Mouse (Mus musculus) limb, embryonic 13.5 days (tissue): ENCODE measurements at regions not wholly inside any gene's neighbourhood (a gene's known extent, or its start where the extent isn't known, plus 50 kb on each side); places are given as distances from the start of the nearest gene placed in this dataset.
A peak's percentile ranks its signal among the peaks of the same experiment; 100 is the strongest.
"Not testable (repeated sequence)": the region's sequence is repeated elsewhere in the genome, so short reads cannot be mapped to it uniquely, and the experiment has no call there.

Experiments
- ATAC-seq: fragments of 200-750 bp; cut with Nextera tagmentation; 2 replicates; pipeline ENCODE4 v1.8.0; 2017; ENCODE audit warnings: low read depth, moderate number of reproducible peaks, moderate TSS enrichment; ENCODE audit not compliant: low FRiP score
- H3K27ac ChIP-seq: fragments of 300-500 bp; sonication (generic); 2 replicates; pipeline ENCODE4 v1.5.1; 2015; ENCODE audit warnings: inconsistent platforms, mild to moderate bottlenecking, moderate library complexity
- H3K27me3 ChIP-seq: fragments of 300-500 bp; sonication (generic); 2 replicates; pipeline ENCODE4 v1.6.1; 2015; ENCODE audit warnings: mild to moderate bottlenecking, inconsistent platforms
- H3K36me3 ChIP-seq: fragments of 300-500 bp; sonication (generic); 2 replicates; pipeline ENCODE4 v1.6.1; 2015; ENCODE audit warnings: inconsistent platforms, mild to moderate bottlenecking, moderate library complexity
- H3K4me1 ChIP-seq: fragments of 300-500 bp; sonication (generic); 2 replicates; pipeline ENCODE4 v1.6.1; 2015; ENCODE audit warnings: inconsistent platforms
- H3K4me2 ChIP-seq: fragments of 300-500 bp; sonication (generic); replicated peaks from 2 replicates; pipeline ENCODE4 v1.6.1; 2015; ENCODE audit warnings: inconsistent platforms, mild to moderate bottlenecking, moderate library complexity
- H3K4me3 ChIP-seq: fragments of 300-500 bp; sonication (generic); 2 replicates; pipeline ENCODE4 v1.5.1; 2015; ENCODE audit warnings: moderate library complexity, mild to moderate bottlenecking, inconsistent platforms
- H3K9ac ChIP-seq: fragments of 300-500 bp; sonication (generic); 2 replicates; pipeline ENCODE4 v1.6.1; 2015; ENCODE audit warnings: mild to moderate bottlenecking, inconsistent platforms
- H3K9me3 ChIP-seq: fragments of 300-500 bp; sonication (generic); 2 replicates; pipeline ENCODE4 v1.6.1; 2016; ENCODE audit warnings: inconsistent platforms
- WGBS: fragments of 180-500 bp; shearing (Covaris S2); methylation state at CpG from one replicate; pipeline ENCODE4 v1.1.7; 2015; 5-methylcytosine and 5-hydroxymethylcytosine counted together

DNA sequence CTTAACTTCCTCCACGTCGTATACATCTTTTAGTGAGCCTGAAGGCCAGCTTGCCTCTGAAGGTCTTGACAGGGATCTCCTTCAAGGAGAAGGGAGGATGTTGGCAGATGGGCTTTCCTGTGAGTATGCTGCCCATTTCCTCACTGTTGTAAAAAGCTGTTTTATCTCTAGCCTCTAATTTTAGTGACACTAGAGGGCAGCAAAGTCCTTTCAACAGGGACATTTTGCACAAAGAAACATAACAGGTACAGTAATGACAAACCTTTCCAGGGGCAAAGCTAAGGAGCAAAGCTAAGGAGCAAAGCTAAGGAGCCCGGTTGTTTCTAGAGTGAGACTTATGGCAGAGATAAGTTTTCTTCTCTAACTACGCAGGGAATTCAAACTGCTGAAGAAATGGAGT, 59.0 kb upstream of the Kbtbd8 start:
- H3K9ac ChIP-seq: no peak overlapping the region
- no peak for ATAC-seq
- no peaks in the 10 kb centered on the region for H3K4me1 ChIP-seq

DNA sequence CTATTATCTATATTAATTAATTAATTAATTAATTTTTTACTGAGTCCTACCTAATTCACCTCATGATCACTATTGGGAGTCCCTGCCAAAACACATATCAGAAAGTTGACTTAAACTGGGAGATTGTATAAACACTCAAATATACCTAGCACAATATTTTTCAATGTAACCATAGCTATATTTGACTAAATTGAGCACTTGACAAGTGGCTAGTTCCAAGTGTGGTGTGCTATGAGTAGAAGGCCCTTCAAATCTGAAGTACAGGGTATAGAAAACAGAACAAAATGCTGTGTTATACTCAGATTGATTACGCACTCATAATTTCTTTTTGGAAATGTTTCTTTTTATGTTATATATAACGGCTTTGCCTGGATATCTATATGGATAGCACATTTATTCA, 60.8 kb upstream of the Kbtbd8 start:
- H3K4me1 ChIP-seq: no peaks in the 10 kb centered on the region
- no peak overlapping the region for H3K27ac ChIP-seq
- no peaks in the 10 kb centered on the region for H3K36me3 ChIP-seq
- no peaks in the 10 kb centered on the region for H3K27me3 ChIP-seq
- ATAC-seq: no peak
- H3K4me3 ChIP-seq: no peak overlapping the region
- WGBS: 95% methylated on average over 2 of the region's 2 CpGs
- H3K4me2 ChIP-seq: no peak overlapping the region
- H3K9ac ChIP-seq: no peak overlapping the region
- no peaks in the 10 kb centered on the region for H3K9me3 ChIP-seq

More for the DNA sequence above, 59.0 kb upstream of the Kbtbd8 start:
- Histone ChIP-seq H3K27ac (no peak overlapping the region), H3K27me3 (no peaks in the 10 kb centered on the region), H3K4me3 (no peak overlapping the region), H3K36me3 (no peaks in the 10 kb centered on the region), H3K9me3 (no peaks in the 10 kb centered on the region), H3K4me2 (no peak overlapping the region)
- WGBS: 46% methylated on average over 4 of the region's 4 CpGs

DNA sequence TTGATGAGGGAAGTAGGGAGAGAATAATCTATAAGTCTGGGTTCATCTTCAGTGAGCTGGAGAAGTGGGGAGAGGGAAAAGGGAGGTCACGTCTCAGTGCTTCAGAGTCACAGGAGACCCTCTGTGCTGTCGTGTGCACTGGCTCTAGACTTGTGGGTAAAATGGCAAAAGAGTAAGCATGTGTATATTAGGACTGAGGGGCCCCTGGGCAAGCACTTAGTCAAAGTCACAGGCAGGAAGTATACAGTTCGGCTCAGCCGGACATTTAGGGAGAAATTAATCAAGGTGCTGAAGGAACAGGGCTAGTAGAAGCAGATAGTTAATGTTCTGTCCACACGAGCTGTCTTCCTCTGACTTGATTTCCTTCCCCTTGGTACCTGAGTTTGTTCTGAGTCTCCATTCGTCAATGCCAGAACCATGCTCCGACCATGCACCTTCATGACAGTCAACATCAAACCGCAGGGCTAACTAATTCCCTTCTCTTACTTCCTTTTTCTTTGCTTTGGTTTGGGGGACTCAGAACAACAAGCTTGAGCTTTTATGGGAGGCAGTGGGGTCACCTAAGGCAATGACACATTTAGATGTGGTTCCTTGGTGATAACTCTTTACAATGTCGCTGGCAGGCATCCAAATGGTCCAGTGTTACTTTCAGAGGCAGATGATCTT, 63.2 kb upstream of the Kbtbd8 start:
- no peaks in the 10 kb centered on the region for H3K36me3 ChIP-seq
- H3K27me3 ChIP-seq: no peaks in the 10 kb centered on the region
- no peak overlapping the region for H3K4me3 ChIP-seq
- 50% methylated on average over 9 of the region's 9 CpGs for WGBS
- H3K9me3 ChIP-seq: no peaks in the 10 kb centered on the region
- H3K27ac ChIP-seq: no peak overlapping the region
- H3K4me2 ChIP-seq: no peak overlapping the region
- ATAC-seq: no peak
- H3K4me1 ChIP-seq: no peaks in the 10 kb centered on the region
- no peak overlapping the region for H3K9ac ChIP-seq

DNA sequence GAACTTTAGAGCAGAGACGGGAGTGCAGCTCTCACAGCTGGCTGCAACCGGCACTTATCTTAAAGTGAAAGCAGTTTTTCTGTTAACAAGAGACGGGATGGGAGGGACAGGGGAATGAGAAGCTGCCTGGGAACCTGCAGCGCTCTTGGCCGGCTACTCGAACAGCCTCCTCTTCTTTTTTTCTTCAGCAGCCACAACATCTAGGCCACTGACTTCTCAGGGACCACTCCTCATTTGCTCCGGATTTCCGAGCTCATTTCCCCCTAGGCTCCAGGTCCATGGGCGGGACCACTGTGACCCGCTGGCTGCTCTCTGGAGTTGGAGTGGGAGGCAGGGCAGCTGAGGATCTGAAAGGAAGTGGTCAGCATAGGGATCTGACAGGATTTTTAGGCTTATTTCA, 75.7 kb upstream of the Kbtbd8 start:
- ATAC-seq, H3K27me3 ChIP-seq, H3K36me3 ChIP-seq, H3K4me3 ChIP-seq, H3K9ac ChIP-seq, H3K4me2 ChIP-seq, H3K4me1 ChIP-seq, H3K27ac ChIP-seq, H3K9me3 ChIP-seq: not testable (repeated sequence)
- 18% methylated on average over 7 of the region's 10 CpGs for WGBS

DNA sequence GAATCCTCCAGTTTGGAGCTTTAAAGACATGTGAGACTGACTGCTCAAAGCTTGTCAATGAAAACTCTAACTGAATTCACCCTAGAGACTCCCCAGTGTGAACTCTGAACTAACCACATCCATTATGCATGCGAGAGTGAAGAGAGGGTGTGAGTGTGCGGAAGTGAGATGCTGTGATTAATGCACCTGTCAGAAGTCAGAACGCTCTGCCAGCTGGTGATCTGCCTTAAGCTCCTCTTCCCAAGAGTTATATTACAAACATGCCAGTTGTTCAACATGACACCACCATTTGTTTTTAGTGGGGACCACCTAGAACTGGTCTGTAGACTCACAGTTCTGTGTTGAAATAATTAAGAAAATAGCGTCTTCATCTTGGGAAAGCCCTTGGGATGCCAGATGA, 92.8 kb upstream of the Kbtbd8 start:
- H3K4me3 ChIP-seq: no peak overlapping the region
- peak; percentile 40; the same call in 1 of the 2 replicates for ATAC-seq

DNA sequence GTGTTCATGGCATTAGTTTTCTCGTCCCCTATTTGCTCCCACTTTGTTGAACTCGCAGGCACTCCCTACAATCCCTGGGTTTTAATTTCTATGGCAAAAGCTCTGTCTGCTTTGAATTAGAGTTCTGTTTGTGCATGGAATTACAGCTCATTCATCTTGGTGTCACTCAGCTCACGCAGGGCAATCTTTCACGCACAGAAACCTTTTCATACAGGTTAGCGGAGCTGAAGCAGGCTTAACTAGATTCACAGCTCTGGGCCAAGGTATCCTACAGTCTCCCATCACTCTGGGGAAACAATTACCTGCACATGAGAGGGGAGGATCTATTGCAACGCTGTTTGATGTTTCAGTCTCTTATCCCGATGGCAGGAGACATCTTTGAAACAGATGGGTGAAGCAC, 95.3 kb upstream of the Kbtbd8 start:
- ATAC-seq: no peak
- no peak overlapping the region for H3K4me3 ChIP-seq
- peaks cover 7% of the 10 kb centered on the region; the same call in 1 of the 2 replicates for H3K4me1 ChIP-seq
- H3K9me3 ChIP-seq: no peaks in the 10 kb centered on the region; the same call in 1 of the 2 replicates
- no peak overlapping the region for H3K27ac ChIP-seq
- no peak overlapping the region for H3K4me2 ChIP-seq
- no peaks in the 10 kb centered on the region for H3K36me3 ChIP-seq
- 30% methylated on average over 7 of the region's 7 CpGs for WGBS
- no peak overlapping the region for H3K9ac ChIP-seq
- no peaks in the 10 kb centered on the region for H3K27me3 ChIP-seq

More for the DNA sequence above, 92.8 kb upstream of the Kbtbd8 start:
- WGBS: 23% methylated on average over 4 of the region's 4 CpGs
- Histone ChIP-seq H3K4me2 (no peak overlapping the region), H3K27me3 (no peaks in the 10 kb centered on the region), H3K9ac (no peak overlapping the region), H3K9me3 (no peaks in the 10 kb centered on the region), H3K4me1 (no peaks in the 10 kb centered on the region), H3K36me3 (no peaks in the 10 kb centered on the region), H3K27ac (no peak overlapping the region)

DNA sequence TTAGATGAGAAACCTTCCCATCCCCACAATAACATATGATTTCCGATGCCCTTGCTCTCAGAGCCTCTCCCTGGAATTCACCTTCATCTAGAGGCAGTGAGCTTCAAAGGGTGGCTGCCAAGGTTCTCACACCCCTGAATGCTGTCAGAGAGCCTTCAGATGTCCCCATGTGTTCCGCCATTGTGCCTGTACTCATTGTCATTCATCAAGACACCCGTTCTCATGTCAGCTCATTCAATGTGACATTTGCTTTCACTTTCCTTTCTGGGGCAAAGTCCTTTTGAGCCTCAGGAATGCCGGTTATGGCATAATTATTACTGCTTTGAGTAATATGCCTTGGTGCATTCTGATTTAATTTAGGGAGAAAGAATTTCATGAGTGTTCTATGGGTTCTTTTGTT, 99.1 kb upstream of the Kbtbd8 start:
- Histone ChIP-seq H3K9me3 (no peaks in the 10 kb centered on the region; the same call in 1 of the 2 replicates), H3K4me3 (no peak overlapping the region), H3K4me2 (no peak overlapping the region), H3K36me3 (no peaks in the 10 kb centered on the region), H3K4me1 (peaks cover 7% of the 10 kb centered on the region; the same call in 1 of the 2 replicates), H3K27me3 (no peaks in the 10 kb centered on the region), H3K27ac (no peak overlapping the region), H3K9ac (no peak overlapping the region)
- WGBS: 37% methylated on average over 4 of the region's 4 CpGs
- no peak for ATAC-seq

DNA sequence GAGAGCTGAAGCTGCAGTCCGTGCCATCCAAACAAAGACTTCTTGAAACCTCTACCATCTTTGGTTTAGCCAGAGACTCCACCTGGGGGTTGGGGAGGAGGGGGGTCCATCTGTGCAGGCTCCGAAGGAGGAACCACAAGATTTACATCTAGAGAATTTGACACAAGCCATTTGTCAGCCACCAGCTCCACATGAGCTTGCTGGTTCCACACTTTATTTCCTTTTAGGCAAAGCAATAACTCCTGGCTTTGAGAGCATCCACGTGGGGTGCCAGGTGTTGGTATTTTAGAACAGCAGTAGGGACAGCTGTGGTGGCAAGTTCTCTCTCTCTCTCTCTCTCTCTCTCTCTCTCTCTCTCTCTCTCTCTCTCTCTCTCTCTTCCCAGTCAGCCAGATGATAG, 99.6 kb upstream of the Kbtbd8 start:
- Histone ChIP-seq H3K36me3 (no peaks in the 10 kb centered on the region), H3K9me3 (no peaks in the 10 kb centered on the region; the same call in 1 of the 2 replicates), H3K27me3 (no peaks in the 10 kb centered on the region), H3K27ac (no peak overlapping the region), H3K4me1 (peaks cover 7% of the 10 kb centered on the region; the same call in 1 of the 2 replicates), H3K4me2 (no peak overlapping the region), H3K9ac (no peak overlapping the region), H3K4me3 (no peak overlapping the region)
- no peak for ATAC-seq
- 30% methylated on average over 3 of the region's 3 CpGs for WGBS

DNA sequence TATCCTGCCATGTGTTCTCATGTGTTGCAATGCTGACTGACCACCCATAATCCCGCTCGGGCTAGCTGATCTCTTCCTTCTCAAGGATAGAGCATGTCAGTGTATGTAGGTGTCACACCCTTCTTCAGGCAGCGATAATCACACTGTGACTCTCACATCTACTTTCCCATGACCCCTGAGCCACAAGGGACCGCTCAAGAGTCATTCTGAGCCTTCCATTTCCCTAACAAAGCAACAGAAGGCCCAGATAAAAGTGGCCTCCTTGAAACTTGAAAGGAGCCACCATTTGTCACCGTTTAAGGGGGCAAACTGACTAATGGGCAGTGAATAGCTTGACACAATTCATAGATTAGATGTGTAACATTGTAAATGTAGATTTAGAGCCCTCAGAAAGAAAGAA, 103.9 kb upstream of the Kbtbd8 start:
- ATAC-seq: no peak
- H3K9ac ChIP-seq: no peak overlapping the region
- no peaks in the 10 kb centered on the region for H3K9me3 ChIP-seq
- 34% methylated on average over 5 of the region's 5 CpGs for WGBS
- peaks cover 7% of the 10 kb centered on the region; the same call in 1 of the 2 replicates for H3K4me1 ChIP-seq
- H3K27me3 ChIP-seq: no peaks in the 10 kb centered on the region
- H3K27ac ChIP-seq: no peak overlapping the region
- no peak overlapping the region for H3K4me3 ChIP-seq
- no peaks in the 10 kb centered on the region for H3K36me3 ChIP-seq
- no peak overlapping the region for H3K4me2 ChIP-seq

DNA sequence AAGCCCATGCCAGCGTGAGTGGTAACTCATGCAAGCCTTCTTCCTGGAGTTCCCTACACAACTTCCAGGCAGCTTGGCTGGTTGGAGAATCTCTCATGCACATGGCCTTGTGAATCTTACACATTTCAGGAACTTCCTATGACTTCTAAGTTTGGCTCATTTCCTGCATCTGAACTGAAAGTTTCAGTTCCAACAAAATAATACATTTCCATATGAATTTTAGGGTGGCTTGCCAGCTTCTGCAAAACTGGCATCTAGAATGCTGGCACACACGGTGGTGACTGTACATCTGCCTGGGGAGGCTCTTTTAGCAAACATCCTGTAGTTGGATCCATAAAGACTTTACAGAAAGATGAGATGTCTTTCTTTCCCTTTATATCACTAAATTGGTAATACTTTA, 110.6 kb upstream of the Kbtbd8 start:
- no peak overlapping the region for H3K4me3 ChIP-seq
- no peak overlapping the region for H3K4me2 ChIP-seq
- H3K4me1 ChIP-seq: no peaks in the 10 kb centered on the region
- no peaks in the 10 kb centered on the region for H3K36me3 ChIP-seq
- H3K9me3 ChIP-seq: no peaks in the 10 kb centered on the region
- WGBS: 68% methylated on average over 2 of the region's 2 CpGs
- no peaks in the 10 kb centered on the region for H3K27me3 ChIP-seq
- H3K27ac ChIP-seq: no peak overlapping the region
- H3K9ac ChIP-seq: no peak overlapping the region
- no peak for ATAC-seq

DNA sequence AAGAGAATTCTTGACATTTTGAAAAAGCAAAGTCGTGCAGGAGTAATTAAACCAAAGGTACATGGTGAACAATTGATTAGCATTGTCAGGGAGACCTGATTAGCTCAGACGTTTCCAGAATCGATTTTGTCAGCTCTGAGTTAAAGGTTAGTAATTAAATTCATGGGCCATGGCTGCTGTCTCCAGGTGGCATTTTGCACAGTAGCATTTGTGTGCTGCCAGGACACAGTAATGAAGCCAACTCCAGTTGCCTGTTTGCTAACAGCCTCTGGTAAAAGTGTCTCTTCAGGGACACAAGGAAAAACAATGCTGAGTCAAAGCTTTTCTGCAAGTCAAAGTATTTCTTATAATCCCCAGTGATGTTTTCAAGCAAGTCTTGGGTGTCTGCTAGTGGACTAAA, 113.3 kb upstream of the Kbtbd8 start:
- peaks cover 13% of the 10 kb centered on the region for H3K4me1 ChIP-seq
- H3K36me3 ChIP-seq: no peaks in the 10 kb centered on the region
- no peak overlapping the region for H3K4me3 ChIP-seq
- H3K4me2 ChIP-seq: no peak overlapping the region
- H3K9ac ChIP-seq: no peak overlapping the region
- H3K27ac ChIP-seq: no peak overlapping the region
- ATAC-seq: no peak
- 37% methylated on average over 3 of the region's 3 CpGs for WGBS
- H3K9me3 ChIP-seq: no peaks in the 10 kb centered on the region
- H3K27me3 ChIP-seq: no peaks in the 10 kb centered on the region

DNA sequence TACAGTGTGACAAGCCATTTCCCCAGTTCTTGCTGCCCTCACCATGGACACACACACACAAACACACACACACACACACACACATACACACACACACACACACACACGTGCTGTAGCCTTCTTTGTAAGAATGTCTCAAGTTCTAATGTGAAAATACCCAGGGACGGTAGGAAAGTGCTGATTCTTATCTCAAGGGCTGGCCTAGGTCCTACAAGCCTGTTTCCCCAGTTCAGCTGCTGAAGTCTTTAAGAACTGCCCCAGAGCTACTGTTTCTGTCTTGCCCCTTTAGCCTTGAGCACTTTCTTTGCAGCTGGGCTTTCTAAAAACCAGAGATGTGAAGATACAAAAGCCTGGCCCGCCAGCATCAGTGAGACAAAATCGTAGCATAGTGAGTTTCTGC, 117.5 kb upstream of the Kbtbd8 start:
- no peak overlapping the region for H3K9ac ChIP-seq
- no peaks in the 10 kb centered on the region for H3K36me3 ChIP-seq
- no peaks in the 10 kb centered on the region for H3K9me3 ChIP-seq
- no peak overlapping the region for H3K4me2 ChIP-seq
- peaks cover 20% of the 10 kb centered on the region for H3K4me1 ChIP-seq
- no peaks in the 10 kb centered on the region; the same call in 1 of the 2 replicates for H3K27me3 ChIP-seq
- H3K27ac ChIP-seq: no peak overlapping the region
- no peak for ATAC-seq
- H3K4me3 ChIP-seq: no peak overlapping the region
- 55% methylated on average over 4 of the region's 4 CpGs for WGBS

DNA sequence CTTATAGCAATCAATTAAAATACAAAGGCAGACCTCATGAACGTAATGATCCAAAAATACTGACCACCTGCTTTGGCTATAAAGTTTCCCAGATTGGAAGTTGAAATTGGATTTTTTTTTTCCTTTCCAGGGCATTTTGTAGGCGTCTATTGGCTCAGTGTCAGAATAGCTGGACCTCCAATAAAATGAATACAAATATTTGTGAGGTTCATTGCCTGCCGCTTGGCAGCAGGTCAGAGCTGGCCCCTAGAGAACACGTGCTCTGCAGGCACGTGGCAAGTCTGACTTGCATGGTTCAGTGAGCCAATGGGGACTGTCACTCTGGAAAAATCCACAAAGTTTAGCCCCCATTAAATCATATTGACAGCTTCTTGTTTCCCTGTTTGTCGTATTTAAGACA, 118.0 kb upstream of the Kbtbd8 start:
- ATAC-seq: peak; percentile 73; the same call in 1 of the 2 replicates
- Histone ChIP-seq H3K9ac (no peak overlapping the region), H3K9me3 (no peaks in the 10 kb centered on the region), H3K4me3 (no peak overlapping the region), H3K36me3 (no peaks in the 10 kb centered on the region), H3K27me3 (no peaks in the 10 kb centered on the region; the same call in 1 of the 2 replicates), H3K27ac (no peak overlapping the region), H3K4me1 (peaks cover 20% of the 10 kb centered on the region), H3K4me2 (no peak overlapping the region)
- WGBS: 16% methylated on average over 6 of the region's 6 CpGs
